Mouse (Mus musculus) kidney, adult 18-20 months (tissue): ENCODE results near the gene Slc51b.

Experiments
- DNase-seq: peaks from one replicate; pipeline ENCODE4 v3.0.0; 2021

Gene Slc51b

DNA sequence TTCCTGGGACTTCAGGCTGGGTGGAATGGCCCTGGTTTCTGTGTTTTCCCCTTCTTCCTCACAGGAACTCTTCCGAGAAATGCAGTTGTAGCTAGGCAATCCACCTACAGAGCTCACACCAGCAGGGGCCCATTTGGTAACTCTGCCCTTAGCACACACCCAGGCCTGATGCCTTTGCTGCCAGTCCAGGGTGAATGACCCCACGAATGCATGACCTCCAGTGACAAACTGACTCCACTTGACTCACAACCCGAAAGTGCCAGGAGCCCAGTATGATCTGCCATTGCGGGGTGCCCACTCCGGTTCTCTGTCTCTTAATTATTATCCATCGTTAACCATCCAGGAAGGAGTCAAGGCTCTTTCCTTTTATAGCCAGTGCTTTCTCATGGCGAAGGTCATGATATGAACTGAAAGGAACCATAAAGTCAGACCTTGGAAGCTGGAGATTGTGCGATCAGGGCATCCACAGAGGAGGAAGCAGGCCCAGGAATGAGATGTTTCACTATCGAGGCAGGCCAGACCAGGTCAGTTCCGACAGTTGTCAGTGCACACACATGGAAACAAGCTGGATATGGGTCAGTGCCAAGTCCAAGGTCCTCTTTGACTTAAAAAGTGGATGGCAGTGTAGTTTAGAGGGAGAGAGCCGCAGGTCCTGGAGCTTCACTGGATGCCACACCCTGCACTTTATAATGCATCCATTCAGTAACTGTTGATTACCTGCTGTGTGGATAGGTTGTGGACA, at the start of gene Slc51b:
Gene Slc51b, minus strand, starts transcription at position 196 of the 742 bp plus-strand sequence.
- DNase-seq, result peak; percentile 70

DNA sequence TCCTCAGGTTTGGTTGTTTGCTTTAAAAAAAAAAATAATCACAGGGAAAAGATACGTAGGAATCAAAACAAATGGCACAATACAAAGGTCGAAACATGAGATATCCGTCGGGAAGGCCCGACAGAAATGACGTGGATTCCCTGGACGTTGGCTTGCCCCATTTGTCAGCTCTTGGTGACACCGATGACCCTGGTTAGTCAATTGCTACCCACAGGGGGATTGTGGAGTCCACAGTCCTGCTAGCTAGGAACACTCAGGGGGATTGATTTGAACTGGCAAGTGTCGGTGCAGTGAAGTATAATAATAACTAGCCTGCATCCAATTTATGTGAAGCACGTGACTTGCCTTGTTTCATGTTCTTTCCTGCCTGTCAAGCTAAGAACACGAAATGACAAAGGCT, 44.9 kb upstream of the Slc51b start:
- no peak for DNase-seq

DNA sequence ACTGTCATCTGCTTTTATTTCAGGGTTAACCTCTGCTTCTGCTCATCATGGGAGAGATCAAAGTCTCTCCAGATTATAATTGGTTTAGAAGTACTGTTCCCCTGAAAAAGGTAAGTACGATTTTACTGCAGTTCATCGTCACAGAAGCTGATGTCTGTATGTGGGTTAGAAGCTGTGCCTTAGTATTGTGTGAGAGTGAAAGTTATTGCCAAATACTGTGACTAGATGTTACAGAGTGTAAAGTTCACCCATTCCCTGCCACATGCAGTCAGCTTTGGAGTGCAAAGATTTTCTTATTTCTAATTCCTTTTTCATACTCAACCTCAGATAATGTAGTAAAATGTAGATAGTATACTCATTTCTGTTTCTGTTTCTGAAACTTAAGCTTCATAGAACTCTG, 42.5 kb upstream of the Slc51b start:
- no peak for DNase-seq

DNA sequence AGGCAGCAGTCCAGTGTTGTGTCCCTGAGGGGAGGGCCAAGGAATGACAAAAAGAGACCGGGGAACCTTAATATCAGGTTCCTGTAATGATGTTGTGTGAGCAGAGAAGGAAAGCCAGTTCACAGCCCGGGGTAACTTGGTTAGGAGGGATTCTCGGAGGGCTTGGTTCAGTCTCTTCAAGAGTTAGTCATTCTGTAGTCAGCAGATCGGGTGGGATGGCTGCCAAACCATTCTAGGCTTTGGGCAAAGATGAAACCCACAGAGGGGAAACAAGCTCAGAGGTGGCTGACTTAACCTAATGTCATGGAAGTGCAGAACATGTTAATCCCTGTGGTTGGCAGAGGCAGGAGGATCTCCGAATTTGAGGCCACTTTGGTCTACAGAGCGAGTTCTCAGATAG, 41.4 kb upstream of the Slc51b start:
- peak; percentile 53 for DNase-seq

DNA sequence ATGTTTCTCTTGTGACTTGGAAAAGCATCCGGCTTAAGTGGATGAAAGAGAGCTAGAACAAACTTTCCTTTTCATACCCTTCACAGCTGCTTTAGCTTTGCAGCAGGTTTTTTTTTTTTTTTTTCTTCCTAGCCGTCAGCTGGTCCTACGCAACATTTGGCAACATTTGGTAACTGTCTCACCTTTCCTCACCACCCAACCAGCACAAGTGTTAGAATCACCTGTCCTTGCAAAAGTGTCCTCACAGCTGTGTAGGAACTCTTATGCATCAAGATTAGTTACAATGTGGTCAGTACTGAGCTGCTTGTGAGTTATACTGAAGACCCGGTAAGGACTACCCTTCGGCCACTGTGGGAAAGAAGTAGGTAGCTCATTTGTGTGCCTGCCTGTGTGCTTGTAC, 39.8 kb upstream of the Slc51b start:
- DNase-seq, result no peak

DNA sequence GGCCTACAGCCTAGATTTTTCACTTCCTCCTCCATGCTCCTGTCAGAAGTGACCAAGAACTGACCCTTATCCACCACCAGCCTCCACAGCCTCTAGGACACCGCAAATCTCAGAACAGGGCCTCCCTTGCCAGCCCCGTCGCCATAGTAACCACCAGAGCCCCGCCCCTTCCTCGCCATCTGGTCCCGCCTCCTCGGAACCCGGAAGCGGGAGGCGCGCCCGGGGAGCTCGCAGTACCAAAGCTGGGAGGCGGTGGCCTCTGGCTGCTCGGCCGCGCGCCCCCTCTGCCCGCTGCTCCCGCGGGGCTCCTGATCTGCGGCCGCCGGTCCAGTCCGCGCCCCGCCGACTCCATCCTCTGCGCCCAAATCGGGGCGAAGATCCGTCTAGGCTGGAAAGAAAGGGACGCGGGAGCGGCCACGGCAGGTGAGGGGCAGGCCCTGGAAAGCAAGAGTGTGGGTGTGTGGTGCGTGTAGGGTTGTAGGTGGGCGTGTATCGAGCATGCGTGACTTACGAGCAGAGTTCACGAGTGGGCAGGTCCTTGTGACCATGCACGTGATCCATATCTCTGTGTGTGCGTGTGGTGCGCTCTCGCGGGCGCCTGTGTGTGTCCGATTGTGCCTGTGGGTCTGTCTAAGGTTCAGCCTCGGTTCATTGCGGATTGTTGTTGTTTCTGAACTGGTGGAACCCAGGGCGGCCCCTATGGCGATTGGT, 38.1 kb upstream of the Slc51b start, which contains the start of gene Spg21:
Gene Spg21, plus strand, starts transcription at position 216 of the 711 bp plus-strand sequence.
- peak; percentile 98 for DNase-seq

DNA sequence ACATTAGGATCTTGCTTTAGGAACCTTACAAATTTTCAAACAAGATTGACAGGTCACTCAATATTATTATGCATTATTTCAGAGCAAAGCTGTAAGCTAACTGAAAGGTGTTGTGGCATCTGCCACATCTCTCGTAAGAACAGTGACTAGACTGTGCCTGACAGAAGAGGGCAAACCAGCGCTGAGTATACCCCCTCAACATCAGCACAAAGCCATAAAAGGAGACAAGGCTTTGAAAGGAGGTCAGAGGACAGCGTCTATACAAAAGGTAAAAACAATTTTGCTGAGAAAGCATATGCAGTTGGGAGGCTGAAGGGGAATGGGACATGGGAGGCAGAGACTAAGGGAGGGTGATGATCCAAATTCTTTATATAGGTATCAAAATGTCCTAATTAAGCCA, 37.4 kb upstream of the Slc51b start:
- DNase-seq, result no peak

DNA sequence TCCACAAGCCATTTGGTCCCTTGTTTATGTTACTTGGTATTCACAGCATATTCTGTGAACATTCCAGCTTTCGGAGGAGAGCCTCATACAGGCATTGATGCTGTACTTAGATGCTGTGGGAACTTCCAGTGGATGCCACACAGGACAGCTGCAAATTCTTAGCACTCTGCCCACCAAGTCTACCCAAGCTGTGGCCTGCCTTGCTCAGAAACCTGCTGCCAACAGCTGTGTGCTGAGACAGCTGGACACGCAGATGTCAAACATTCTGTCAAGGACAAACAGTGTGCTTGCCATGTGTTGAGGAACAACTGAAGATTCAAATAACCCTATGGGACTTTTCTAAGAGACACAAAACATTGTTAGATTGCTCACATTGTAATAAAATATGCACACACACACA, 36.2 kb upstream of the Slc51b start:
- DNase-seq, result no peak

DNA sequence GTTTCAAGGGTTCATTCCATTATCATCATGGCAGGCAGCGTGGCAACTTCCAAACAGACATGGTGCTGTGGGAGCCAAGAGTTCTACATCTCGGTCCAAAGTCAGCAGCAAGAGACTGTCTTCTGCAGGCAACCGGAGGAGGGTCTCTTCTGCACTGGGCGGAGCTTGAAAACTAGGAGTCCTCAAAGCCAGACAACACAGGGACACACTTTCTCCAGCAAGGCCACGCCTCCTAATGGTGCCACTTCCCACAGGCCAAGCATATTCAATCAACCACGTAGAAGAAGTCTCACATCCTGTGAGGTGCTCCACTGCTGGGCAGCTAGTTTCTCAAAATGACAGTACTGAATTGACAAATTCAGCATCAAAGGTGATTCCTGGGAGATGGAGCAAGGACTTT, 25.2 kb upstream of the Slc51b start:
- DNase-seq, result no peak

DNA sequence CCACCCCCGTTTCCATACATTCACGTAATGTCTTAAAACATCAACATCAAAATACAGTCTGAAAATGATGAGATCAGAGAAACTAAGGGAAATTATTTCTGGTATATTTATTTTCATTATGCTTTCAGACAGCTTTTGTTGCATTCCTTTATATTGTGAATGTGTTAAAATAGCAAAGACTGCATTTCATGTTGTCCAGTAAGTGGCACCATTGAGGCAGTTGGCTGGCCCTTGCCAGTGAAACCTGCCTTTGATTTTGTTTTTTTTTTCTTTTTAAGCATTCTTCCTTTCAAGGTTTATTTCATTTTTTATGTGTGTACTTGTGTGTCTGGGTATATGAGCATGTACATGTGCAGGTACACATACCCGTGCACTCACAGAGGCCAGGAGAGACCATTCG, 21.9 kb upstream of the Slc51b start:
- DNase-seq, result no peak

DNA sequence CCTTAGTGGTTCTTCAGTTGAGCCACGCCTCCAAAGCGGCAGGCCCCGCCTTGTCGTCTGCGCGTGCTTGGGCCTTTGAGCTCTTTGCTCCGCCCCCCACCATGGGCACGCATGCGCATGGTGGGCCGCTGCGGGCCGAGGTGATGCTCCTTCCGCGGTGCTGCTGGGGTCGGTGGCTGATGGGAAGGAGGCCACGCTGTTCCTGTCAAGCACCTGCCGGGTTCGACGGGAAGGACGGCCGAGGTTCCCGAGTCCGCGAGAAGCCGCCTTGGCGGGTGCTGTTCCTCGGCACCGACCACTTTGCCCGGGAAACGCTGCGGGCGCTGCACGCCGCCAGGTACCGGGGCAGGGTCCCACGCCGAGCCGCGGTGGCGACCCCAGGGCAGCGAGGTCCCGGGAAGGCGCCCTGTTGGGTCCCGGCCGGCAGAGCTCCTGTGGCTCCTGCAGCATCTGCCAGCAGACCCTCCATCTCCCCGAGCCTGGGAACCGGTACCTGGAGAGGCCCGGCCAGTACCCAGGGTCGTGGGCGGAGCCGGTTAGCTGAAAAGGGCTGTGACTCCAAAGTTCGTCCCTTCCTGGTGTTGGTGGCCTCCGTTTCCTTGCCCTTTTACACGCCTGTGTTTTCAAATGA, 13.0 kb upstream of the Slc51b start, which contains the start of gene Mtfmt:
Gene Mtfmt, plus strand, starts transcription at position 112 of the 631 bp plus-strand sequence.
- peak; percentile 95 for DNase-seq

DNA sequence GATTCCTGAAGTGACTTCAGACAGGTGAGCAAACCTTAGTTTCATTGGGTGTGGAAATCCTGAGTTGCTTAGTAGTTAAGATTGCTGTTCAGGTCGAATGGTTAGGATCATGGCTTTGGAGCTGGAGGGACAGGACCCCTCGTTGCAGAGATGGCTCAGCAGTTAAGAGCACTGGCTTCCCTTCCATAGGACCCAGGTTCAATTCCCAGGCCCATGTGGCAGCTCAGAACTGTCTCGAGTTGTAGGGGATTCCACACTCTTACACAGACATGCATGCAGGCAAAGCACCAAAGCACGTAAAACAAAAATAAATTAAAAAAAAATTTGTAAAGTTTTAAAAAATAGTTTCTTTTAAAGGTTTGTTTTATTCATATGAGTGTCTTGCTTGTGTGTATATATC, 12.5 kb upstream of the Slc51b start:
- DNase-seq, result no peak

DNA sequence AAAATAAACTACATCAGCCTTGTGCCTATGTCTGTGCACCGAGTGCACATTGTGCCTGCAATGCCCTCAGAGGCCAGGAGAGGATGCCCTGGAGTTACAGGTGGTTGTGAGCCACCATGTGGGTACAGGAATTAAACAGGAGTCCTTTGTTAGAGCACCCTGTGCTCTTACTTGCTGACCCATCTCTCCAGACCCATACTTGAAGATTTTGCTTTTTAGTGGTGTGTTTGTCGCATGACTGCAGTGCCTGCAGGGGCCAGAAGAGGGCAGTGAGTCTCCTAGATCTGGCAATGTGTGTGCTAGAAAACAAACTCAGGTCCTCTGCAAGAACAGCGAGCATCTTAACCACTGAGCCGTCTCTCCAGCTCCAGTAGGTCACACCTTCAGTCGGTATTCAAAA, 11.4 kb upstream of the Slc51b start:
- DNase-seq, result peak; percentile 55

DNA sequence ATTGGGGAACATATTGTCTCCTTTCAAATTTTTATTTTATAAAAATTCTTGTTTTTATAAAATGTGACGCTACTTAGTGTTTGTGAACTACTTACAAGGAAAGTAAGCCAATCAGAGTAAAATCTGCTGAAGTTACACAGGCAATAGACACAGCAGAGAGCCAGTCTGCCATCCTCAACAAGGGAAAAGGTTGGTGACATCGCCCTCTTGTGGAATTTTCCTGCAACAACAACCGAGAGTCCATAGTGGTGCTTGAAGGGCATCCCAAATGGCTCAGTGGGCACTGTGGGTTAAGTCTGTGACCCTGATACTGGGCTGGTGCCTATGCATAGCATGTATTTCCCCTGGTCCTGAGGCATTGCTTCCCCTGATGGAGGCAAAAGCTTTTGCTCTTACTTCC, 9.5 kb upstream of the Slc51b start:
- DNase-seq, result peak; percentile 91

DNA sequence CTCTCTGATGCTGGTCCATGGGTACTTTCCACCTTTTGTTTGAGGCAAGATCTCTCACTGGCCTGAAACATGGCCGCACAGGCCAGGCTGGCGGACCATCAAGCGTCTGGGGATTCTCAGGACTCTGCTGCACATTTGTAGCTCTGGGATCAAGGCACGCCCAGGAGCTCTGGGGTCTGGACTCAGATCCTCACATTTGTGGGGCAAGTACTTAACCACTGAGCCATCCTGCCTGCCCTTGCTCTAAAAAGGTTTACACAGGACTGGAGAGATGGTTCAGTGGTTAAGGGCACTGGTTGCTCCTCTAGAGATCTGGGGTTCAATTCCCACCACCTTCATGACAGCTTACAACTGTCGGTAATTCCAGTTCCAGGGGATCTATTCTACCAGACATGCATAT, 8.2 kb upstream of the Slc51b start:
- DNase-seq, result no peak

DNA sequence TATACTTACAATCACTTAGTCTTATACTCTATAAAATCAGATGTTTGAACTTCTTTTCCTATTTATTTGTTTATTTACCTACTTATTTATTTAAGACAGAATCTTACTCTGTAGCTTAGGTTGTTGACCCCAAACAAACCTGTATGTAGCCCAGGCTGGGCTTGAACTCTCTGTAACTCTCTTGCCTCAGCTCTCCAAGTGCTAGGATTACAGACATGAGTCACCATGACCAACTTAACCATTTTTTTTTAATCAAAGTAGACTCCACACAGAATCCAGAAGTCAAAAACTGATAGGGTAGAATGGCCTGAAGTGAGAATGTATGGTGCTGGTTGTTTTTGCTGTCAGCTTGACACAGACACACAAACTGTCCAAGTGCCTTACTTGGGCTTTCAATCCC, 7.6 kb upstream of the Slc51b start:
- no peak for DNase-seq

DNA sequence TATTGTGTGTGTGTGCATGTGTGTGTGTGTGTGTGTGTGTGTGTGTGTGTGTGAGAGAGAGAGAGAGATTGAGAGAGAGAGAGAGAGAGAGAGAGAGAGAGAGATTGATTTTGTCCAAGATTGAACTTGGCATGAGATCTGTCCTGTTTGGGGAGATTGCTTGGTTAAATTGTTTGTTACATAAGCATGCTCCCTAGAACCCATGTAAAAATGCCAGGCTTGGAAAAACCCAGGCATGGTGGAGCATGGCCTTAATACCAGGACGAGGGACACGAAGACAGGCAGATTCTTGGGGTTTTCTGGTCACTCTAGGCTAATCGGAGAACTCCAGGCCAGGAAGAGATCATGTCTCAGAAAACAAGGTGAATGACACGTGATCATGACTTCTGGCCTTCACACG, 5.2 kb upstream of the Slc51b start:
- DNase-seq, result no peak

DNA sequence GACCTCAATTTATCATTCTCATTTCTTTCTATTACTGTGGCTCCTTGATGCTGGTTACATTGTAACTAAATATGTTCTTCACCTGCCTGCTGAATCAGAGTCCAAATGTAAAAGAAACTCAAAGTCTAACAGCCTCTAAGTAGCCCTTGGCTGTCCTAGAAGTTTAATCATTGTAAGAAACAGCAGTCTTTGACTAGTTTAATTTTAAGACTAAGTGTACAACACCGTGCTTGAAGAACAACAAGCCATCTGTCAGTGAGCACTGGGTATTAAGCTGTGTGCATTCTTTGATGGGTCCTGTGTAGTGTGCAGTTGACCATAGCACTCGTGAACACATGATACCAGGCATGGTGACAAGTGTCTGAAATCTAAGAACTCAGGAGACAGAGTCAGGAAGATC, 4.8 kb upstream of the Slc51b start:
- no peak for DNase-seq

DNA sequence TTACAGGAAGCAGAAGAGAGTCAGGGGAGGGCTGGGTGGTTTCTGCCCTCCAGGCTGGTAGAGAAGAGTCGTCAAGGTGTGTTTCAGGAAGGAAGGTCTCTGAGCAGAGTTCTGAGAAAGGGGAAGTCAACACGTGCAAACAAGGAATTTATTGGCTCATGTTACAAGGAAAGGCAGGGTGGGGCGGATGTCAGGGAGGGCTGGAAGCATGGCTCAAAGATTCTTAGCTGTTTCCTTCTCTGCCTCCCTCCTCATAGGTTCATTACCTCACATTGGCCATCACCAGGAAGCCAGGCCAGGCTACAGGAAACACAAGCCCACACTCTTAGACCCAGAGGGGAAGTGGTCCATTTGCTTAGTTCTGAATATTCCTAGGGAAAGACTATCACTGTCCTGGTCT, 1.6 kb upstream of the Slc51b start:
- DNase-seq, result no peak

DNA sequence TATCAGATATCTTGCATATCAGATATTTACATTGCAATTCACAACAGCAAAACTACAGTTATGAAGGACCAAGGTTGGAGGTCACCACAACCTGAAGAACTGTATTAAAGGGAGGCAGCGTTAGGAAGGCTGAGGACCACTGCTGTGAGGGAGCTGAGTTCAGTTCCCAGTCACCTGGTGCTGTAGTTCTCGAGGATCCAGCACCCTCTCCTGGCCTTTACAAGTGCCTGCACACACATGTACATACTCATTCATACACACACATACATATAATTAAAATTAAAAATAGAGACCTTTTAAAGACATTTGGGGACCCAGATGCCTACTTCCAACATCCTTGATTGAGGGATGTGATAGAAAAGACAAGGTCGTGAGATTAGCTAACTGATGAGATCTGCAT, 3.1 kb downstream of the Slc51b start:
- DNase-seq, result no peak

DNA sequence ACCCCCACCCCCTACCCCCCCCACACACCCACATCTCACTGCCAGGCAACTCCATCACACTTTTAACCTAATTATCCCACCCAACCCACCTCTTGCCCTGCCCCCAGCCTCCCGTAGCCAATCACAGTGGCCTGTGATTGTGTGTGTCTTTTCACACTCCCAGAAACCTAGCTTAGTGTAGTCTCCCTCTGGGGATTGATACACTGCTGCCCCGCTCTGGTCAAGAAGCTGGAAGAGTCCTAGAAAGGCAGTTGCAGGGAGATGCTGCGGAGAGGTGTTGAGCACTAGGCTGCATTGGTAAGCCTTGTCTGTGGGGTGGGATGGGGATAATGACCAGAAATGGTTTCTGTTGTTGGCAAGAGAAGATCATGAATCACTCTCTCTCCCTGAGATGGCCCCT, 5.0 kb downstream of the Slc51b start:
- no peak for DNase-seq

DNA sequence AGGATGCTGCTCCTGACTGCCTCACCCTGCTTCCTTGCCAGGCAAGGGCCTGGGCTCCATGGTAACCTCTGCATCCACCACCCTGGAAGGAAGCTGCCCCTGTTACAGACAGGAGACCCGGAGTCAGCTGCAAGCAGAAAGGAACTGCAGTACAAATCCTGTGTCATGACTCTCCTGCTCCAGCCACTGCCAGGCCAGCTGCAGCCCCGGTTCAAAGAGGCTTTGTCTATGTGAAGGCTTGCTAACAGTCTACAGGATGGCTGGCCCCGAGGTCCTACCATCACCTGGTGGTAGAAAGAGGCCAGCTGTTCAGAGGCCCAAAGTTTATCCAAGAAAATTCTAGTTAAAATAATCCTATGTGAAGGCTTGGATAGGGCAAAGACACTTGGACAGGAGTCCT, 11.4 kb downstream of the Slc51b start:
- DNase-seq, result no peak

DNA sequence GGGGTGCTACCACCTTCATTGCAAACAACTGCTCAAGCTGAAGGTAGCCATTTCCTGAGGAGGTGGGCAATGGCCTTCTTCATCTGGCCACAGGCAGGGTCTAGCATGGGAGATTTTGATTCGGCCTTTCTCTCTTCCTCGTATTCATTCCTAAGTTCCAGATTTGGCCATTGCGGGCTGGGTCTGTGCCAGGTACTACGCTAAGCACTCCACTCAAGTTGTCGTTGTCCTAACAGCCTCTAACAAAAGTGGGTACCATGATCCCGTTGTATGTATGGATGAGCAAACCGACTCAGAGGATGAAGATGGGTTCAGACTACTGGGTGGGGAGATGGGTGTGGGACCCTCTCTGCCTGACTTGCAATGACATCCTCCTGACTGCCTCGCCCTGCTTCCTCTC, 12.4 kb downstream of the Slc51b start:
- DNase-seq, result no peak

DNA sequence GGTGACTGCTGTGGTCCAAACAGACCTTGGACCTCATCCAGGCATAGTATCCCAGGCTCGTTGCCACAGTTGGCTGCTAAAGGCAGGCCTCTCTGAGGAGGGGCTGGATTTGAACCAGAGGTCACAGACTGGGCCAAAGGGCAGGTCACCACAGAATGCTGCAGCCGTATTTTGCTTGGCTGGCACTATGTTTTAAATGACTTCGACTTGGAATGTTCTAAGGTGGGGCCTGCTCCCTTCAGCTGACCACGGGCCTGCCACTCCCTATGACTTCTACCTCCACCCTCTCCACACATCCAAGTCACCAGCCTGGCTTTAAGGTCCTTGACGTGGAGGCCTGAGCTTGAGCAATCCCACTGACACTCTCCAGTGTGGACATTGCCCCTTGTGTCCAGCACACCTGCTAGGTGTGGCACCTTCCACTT, 13.9 kb downstream of the Slc51b start:
- peak; percentile 87 for DNase-seq
